Mouse (Mus musculus) kidney, postnatal 25 days (tissue): ENCODE data around the gene Cntn5.
A peak's percentile ranks its signal among the peaks of the same experiment; 100 is the strongest.

Source experiments
- DNase-seq, 2 experiments: peaks; one replicate each; pipeline ENCODE4 v3.0.0; 2021; ENCODE audit warnings: mixed read lengths in 2 of 2

The Cntn5 gene

DNA sequence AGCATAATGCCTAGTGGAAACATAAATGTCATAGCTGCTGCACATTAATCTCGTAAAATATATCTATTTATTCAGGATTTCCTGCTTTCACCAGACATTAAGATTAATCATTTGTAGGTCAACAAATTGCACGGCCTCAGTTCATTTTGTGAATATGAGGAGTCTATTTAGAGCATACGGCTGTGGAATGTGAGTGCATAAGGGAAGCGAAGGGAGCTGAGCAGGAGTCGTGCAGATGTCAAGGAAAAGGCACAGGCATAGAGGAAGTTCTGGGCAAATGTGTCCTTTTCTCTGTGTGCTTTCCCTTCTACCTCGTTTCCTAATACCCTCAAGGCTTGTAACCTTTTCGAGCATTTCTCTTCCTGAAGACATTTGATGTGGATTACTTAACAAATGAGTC is 504.5 kb downstream of the Cntn5 start:
- DNase-seq, result no peak

- DNase-seq, result no peak
These were observed 514.7 kb downstream of the Cntn5 start for GRCm38 (mm10) chr9:10389863-10390262.

DNA sequence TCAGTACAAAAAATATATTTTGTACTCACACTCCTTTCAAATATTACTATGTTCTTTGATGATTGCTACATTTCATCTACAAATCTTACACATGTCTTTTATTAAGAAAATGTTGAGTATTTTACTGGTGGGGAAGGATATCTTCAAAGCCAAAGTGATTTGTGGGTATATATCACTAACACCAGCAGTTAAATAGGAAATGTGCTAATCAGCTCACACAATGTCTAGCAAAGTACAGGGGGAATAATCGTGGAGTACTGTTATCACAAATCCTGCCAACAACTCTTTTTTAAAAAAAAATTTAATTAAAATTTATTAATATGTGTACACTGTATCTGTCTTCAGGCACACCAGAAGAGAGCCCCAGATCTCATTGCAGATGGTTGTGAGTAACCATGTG is 520.1 kb downstream of the Cntn5 start:
- DNase-seq, result no peak

- DNase-seq, result no peak
These were observed 521.4 kb downstream of the Cntn5 start for GRCm38 (mm10) chr9:10383140-10383539.

DNA sequence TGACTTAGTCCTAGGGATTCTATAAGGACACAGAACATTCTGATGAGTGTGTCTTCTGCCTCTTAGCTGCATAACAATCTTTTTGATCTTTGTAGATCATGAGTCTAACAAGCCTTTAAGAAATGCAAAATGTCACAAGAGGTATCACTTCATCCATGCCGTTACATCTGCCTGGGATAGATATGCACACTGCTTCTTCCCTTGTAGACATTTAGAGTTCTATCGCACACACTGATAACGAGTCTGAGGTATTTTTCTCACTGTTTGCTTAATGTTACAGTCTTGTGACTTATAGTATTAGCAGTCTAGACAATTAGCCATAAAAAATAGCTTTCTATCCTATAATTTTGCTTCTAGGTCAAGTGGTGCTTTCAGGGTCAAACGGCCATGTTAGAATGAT is 522.9 kb downstream of the Cntn5 start:
- no peak for DNase-seq

- DNase-seq, result no peak
These were observed 528.3 kb downstream of the Cntn5 start for GRCm38 (mm10) chr9:10376261-10376660.

DNA sequence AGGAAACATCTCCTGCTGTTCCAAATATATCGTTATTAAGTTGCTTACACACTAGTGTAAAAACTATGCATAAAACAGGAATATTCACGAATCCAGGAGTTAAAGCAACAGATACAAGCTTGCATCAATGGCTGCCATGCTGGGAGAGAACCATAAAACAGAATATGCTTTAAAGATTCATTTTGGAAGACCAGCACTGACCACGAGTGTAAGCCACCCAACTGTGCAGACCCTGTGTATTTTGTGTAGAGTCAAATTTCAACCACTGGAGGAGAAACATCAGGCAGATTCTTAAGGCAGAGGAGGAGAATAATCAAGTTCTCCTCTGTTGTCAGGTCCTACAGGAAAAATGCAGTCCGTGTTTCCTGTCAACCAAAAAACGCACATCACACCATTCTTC is 535.6 kb downstream of the Cntn5 start:
- DNase-seq, result no peak

DNA sequence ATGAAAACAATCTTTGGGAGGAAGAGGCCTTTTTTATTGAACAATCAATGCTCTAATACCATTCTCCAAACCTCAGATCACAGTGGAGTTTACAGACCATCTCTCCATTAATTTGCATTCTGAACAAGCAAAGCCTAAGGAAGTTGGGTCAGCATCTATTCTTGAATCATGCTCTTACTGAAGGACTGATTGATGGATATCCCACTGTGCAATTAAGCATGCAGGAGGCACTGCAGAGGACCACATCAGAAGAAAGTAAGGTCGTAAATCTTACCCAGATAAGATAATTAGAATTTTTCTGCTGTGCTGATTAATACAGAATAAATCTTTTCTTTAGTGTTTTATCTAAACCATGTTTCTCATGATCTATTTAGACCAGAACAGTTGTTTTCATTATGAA is 536.2 kb downstream of the Cntn5 start:
- no peak for DNase-seq

DNA sequence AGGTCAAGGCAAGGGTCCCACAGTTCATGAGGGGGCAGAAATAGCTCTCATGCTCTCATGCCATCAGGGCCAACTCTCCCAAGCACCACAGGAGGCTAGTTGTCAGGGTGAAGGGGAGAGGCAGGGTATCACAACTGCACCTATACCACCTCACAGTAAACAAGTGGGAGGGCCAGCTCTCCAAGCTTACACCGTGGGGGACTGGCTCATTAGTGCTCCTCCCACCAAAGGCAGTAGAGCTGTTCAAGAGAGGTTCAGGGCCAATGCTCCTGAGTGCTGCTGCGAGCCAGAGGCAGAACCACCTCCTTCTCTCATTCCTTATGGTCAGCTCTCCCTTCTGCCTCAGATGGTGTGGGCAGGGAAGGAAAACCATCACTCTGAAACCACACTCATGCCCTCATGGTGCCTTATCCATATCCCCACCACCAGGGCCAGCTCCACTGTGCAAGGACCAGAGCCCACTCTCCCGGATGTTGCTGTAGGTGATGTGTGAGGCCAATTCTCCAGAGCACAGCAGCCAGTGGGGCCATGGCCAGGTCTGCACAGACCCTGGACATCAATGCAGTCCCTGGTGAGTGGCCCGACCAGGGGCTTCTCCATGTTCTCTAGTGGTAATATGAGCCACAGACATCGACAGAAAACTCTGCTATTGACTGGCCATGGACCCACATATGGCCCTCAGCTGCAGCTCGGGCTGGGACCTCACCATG is 538.2 kb downstream of the Cntn5 start:
- peak in 1 of 2 experiments; percentile 22 for DNase-seq

DNA sequence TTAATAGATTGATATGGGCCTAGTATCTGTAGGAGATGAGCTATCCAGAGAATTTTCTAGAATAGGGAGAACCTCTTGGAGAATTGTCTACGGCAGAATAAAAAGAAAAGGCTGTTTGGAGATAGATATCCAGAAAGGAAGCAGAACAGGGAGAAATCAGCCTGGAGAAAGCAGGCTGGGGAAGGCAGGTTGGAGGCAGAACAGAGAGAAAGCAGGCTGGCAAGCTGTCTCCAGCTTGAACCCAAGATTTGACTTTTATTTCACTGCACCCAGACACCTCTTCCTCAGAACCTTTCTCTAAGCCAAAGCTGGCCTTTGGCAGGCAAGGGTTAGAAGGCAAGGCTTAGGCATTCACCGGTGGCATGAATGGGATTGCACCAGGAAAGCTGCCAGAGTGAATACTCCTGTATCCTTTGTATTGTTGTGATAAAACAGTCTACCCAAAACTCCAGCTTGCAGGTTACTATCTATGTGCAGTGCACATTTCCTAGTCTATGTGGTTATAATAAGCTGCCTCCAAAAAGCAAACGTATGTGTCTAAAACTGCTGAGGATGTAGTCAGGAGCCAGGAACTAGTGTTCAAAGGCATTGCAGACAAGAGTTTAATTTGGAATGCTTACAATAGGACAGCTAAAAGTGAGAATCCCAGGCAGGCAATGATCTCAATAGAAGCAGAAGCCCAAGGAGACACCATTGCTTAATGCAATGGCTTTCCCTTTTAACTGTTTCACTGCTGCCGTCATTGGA is 553.5 kb downstream of the Cntn5 start:
- DNase-seq, result no peak

GRCm38 (mm10) chr9:10348741-10349140 is 555.8 kb downstream of the Cntn5 start:
- DNase-seq, result no peak

GRCm38 (mm10) chr9:10348222-10348621 is 556.4 kb downstream of the Cntn5 start:
- no peak for DNase-seq

DNA sequence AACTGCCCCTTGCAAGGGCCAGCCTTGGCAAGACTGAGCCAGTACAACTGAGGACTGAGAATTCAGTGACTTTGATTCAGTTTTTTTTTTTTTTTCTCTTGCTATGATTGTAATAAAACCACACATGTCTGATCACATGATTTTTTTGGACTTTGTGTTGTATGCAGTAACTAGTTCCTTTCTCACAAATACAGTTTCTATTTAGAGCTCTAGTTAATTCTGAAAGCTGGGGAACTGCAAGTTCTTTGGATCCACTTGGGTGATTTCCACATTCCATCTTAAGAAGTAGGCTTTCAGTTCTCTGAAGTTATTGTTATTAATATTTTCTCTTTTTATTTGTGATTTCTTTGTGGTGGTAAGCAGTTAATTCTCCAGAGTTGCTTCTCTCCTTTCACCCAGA is 563.8 kb downstream of the Cntn5 start:
- no peak for DNase-seq

DNA sequence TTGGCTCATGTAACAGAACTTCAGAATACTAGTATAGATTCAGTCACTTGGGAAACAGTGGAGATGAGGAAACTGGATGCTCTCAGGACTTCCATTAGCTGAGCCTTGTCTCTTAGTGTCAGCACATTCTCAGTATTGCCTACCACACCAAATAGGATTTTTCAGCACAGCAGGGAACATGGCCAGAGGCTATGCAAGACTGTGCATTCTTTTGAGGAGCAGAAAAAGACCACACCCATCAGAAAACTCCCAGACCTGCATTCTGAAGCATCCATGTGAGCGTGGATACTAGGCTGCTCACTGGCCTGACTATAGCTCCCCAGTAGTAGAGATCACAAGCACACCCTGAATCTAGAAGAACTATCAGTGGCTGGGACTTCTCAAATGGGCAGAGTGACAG is 564.9 kb downstream of the Cntn5 start:
- no peak for DNase-seq

DNA sequence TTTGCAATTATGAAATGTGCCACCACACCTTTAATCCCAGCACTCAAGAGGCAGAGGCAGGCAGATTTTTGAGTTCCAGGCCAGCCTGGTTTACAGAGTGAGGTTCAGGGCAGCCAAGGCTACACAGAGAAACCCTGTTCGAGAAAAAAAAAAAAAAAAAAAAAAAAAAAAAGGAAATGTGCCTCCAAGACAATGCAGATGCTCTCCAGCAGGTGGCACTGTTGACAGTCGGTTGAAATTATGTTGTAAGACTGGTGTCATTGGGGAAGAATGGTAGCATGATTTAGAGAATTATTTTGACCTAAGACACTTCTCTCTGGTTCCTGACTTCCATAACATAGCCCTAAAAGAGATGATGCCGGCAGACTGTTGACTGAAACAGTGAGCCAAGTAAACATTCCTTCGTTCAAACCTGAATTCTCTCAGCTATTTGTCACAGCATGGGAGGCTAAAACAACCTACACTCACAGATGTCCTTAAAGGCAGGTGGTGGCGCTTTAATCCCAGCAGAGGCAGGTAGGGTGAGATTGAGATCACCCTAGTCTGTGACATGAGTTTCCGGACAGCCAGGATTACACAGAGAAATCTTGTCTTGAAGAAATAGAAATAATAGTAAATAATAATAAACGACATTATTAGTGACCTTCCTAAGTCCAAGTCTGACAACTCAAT is 579.7 kb downstream of the Cntn5 start:
- peak; percentile 40 to 63 for DNase-seq

DNA sequence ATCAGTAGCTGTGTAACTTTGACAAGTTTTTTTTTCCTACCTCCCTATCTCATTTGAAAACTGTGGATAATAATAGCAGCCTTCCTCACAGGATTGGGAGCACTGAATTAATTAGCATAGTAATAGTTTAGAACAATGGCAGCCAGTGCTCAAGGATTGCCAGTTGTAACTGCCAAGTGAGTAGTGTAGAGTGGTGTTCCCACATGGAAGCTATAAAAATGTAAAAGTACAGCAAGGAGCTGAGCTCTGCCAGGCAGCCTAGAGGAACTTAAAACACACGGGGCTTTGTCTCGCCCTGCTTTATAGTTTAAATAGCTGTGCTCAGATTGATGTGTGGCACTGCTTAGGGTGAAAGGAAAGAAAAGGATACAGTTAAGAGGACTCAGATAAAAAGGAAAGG is 635.2 kb downstream of the Cntn5 start:
- no peak for DNase-seq

DNA sequence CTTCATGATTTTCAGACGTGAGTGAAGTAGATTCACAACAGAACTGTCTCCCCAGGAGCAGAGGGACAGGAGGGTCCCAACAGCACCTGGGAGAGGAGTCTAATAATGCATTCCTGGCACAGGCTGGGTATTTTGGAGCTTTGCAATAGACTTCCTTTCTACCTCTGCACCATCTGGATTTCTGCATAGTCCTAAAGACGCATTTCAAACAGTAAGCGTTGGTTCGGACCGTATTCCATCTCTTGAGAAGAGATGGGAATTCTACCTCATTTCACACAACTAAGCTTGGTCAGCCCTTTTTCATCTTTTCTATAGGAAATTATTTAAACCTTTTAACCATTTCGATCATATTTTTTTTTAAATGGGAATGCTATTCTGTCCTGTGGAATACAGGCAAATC is 635.7 kb downstream of the Cntn5 start:
- DNase-seq, result no peak

- no peak for DNase-seq
These were observed 639.0 kb downstream of the Cntn5 start for GRCm38 (mm10) chr9:10265616-10266015.

- DNase-seq, result no peak
These were observed 671.2 kb downstream of the Cntn5 start for GRCm38 (mm10) chr9:10233364-10233763.

DNA sequence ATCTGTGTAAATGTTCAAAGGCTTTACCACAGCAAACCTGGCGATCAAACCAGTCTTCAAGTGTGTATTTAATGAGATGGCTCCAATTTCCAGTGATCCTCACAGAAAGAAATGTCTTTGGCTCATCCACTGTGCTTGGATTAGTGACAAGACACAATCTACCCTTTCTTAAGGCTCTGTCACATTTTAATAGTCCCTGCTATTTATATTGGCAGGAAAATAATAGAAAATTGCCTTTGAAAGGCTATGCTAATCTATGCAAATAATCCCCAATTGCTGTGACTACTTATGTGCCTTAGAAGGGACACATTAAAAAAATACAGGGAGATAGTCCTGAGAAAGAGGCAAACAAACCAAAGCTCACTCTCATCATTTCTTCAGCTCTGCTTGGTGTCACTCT is 672.5 kb downstream of the Cntn5 start:
- no peak for DNase-seq

DNA sequence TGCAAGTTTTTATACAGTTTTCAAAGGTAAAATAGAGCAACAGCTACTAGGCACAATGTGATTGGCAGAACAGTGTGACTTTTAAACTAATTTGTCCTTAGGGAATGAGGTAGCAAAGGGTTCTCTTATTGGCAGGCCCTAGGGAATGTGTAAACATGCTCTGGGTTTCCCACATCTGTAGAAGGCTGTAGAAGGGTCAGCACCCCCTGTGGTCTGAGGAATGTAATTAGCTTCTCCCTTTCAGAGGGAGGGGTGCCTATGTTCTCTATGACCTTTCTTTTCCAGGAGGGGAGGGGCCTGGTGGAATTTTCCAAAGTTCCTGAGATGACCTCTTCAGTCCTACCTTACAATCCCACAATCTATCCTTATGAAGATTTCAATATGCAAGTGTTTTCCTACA is 673.6 kb downstream of the Cntn5 start:
- no peak for DNase-seq

- DNase-seq, result no peak
These were observed 674.9 kb downstream of the Cntn5 start for GRCm38 (mm10) chr9:10229716-10230115.

DNA sequence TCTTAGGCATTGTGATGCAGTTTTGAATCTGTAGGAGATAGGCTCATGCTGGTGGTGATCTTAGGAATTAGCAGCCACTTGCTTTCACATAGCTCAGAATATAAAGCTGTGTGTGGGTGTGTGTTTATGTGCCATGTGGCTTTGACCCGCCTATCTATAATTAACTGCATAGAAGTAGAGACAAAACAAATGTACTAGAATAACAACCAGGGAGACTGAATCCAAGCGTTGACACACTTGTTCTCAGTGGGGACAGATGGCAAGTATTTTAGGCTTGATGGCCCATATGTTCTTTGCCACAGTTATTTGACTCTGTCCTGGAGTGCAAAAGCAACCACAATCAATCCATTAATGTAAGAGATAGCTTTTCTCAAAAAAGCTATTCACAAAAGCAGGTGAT is 678.6 kb downstream of the Cntn5 start:
- DNase-seq, result no peak

- peak in 1 of 2 experiments; percentile 17 for DNase-seq
These were observed 718.5 kb downstream of the Cntn5 start for GRCm38 (mm10) chr9:10186063-10186462.
